Mouse (Mus musculus) ES-E14 (cell line): ENCODE results near the gene Igdcc3.

Source experiments
- CHD2 ChIP-seq: IDR thresholded peaks from 2 replicates; pipeline ENCODE4 v1.6.1; 2014; ENCODE audit warnings: mild to moderate bottlenecking, low read depth, low read length, inconsistent platforms
- MAFK ChIP-seq: IDR thresholded peaks from 2 replicates; pipeline ENCODE4 v1.6.1; 2014; ENCODE audit warnings: mild to moderate bottlenecking, low read depth, low read length, inconsistent platforms; ENCODE audit not compliant: insufficient read depth
- ZNF384 ChIP-seq: IDR thresholded peaks from 2 replicates; pipeline ENCODE4 v1.6.1; 2012; ENCODE audit warnings: low read depth, low read length, inconsistent platforms

DNA sequence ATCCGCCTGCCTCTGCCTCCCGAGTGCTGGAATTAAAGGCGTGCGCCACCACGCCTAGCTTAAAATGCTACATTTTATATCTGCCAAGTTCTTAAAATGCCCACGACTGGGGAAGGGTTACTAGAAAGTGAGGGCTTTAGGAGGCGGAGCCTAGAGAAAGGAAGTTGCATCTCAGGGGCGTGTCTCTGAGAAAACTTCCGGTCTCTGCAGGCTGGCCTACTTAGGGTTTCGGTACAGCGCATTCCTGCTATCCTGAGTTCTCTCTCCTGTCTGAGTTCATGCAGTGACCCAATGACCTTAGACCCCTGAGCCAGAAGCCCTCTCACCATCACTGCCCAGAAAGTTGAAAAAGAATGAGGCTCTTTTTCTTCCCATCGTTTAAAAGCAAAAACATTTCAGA is 52.2 kb downstream of the Igdcc3 start:
- TF ChIP-seq ZNF384 (no peak), MAFK (no peak), CHD2 (no peak)
